Mouse (Mus musculus) C2C12 (cell line): ENCODE data around the gene Pgam5. TPM values are rescaled to one million over a fixed set of nuclear protein-coding genes. Genes with fewer than 3 reads are reported as not detected.

ENCODE experiments used
- H3K27me3 ChIP-seq: one replicate; pipeline ENCODE4 v1.6.1; 2011; ENCODE audit not compliant: control insufficient read depth, insufficient read depth, insufficient read length
- H3K36me3 ChIP-seq: one replicate; pipeline ENCODE4 v1.6.1; 2011; ENCODE audit not compliant: control insufficient read depth, insufficient read depth
- H3K4me3 ChIP-seq: one replicate; pipeline ENCODE4 v1.5.1; 2011; ENCODE audit warnings: mild to moderate bottlenecking, control low read depth; ENCODE audit not compliant: poor library complexity, insufficient read depth, severe bottlenecking
- H3K79me2 ChIP-seq: one replicate; pipeline ENCODE4 v1.6.1; 2011; ENCODE audit not compliant: control insufficient read depth, insufficient read depth
- H3K79me3 ChIP-seq: one replicate; pipeline ENCODE4 v1.6.1; 2011; ENCODE audit warnings: low read depth, control low read depth
- H3ac ChIP-seq: one replicate; pipeline ENCODE3; 2011; ENCODE audit warnings: low read depth; ENCODE audit not compliant: control insufficient read depth, insufficient read length
- CEBPB ChIP-seq: IDR thresholded peaks from one replicate; pipeline ENCODE4 v1.6.1; 2011; ENCODE audit warnings: low read depth, mild to moderate bottlenecking, control low read depth, moderate library complexity
- CTCF ChIP-seq: IDR thresholded peaks from one replicate; pipeline ENCODE4 v1.5.1; 2011; ENCODE audit not compliant: control insufficient read depth, insufficient read depth, insufficient read length
- FOSL1 ChIP-seq: IDR thresholded peaks from one replicate; pipeline ENCODE4 v1.8.0; 2011; ENCODE audit warnings: mild to moderate bottlenecking, low read length; ENCODE audit not compliant: poor library complexity, insufficient read depth, severe bottlenecking
- MAX ChIP-seq: IDR thresholded peaks from one replicate; pipeline ENCODE4 v1.6.1; 2011; ENCODE audit warnings: mild to moderate bottlenecking, control low read depth
- MYOD1 ChIP-seq: IDR thresholded peaks from one replicate; pipeline ENCODE4 v1.6.1; 2011; ENCODE audit warnings: low read depth; ENCODE audit not compliant: control insufficient read depth, insufficient read length
- MYOG ChIP-seq: IDR thresholded peaks from one replicate; pipeline ENCODE4 v1.6.1; 2011; ENCODE audit not compliant: control insufficient read depth, insufficient read length; ENCODE audit errors: extremely low read depth
- USF1 ChIP-seq: IDR thresholded peaks from one replicate; pipeline ENCODE4 v1.6.1; 2011; ENCODE audit warnings: low read depth, mild to moderate bottlenecking, control low read depth, moderate library complexity
- polyA plus RNA-seq: library from polyadenylated mRNA; unstranded; fragments of >200 nt; fragmentation: generic; extraction: Trizol; gene quantifications from one replicate; pipeline ENCODE4 v1.2.1, GENCODE M21; 2012; ENCODE audit warnings: missing spikeins

The Pgam5 gene
- polyA plus RNA-seq, 1 experiment: 52.6 TPM

DNA sequence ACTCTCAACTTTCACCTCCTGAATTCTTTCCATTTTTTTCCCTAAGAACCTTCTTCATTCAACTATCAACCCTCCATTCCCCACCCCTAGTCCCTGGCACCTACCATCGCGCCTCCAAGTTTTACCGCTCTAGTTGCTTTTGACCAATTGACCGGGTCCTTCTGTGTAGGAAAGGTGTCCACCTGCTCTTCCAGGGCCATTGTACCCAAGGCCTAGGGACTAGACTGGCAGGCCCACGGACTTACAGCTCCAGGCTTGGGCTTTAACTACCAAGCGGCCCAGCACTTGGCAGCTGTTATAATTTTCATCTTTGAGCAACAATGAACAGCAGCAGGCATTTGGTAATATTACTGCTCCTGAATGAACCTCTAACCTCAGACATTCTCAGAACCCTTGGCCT is 529 bp upstream of the Pgam5 start:
- Histone ChIP-seq H3K36me3 (peaks cover 26% of the 10 kb centered on the region), H3K4me3 (no peak overlapping the region), H3K27me3 (no peaks in the 10 kb centered on the region), H3K79me3 (peaks cover 35% of the 10 kb centered on the region), H3ac (no peak overlapping the region), H3K79me2 (peaks cover 43% of the 10 kb centered on the region)
- TF ChIP-seq FOSL1 (no peak), MAX (no peak), MYOG (no peak), MYOD1 (no peak), USF1 (no peak), CEBPB (no peak), CTCF (no peak)

GRCm38 (mm10) chr5:110266941-110267340 is 2.8 kb downstream of the Pgam5 start:
- Histone ChIP-seq H3K79me2 (peaks cover 52% of the 10 kb centered on the region), H3K27me3 (no peaks in the 10 kb centered on the region), H3ac (no peak overlapping the region), H3K36me3 (peaks cover 43% of the 10 kb centered on the region), H3K79me3 (peaks cover 39% of the 10 kb centered on the region), H3K4me3 (no peak overlapping the region)
- no peak for TF ChIP-seq MAX
- TF ChIP-seq MYOD1: no peak
- TF ChIP-seq FOSL1: no peak
- no peak for TF ChIP-seq USF1
- TF ChIP-seq CEBPB: no peak
- no peak for TF ChIP-seq MYOG
- no peak for TF ChIP-seq CTCF

GRCm38 (mm10) chr5:110244091-110244490 is 25.6 kb downstream of the Pgam5 start:
- Histone ChIP-seq H3K4me3 (no peak overlapping the region), H3ac (no peak overlapping the region), H3K36me3 (peaks cover 88% of the 10 kb centered on the region), H3K27me3 (no peaks in the 10 kb centered on the region), H3K79me2 (no peaks in the 10 kb centered on the region), H3K79me3 (no peaks in the 10 kb centered on the region)
- TF ChIP-seq MYOD1 (no peak), MYOG (no peak), FOSL1 (no peak), CTCF (no peak), CEBPB (no peak), MAX (no peak), USF1 (no peak)

DNA sequence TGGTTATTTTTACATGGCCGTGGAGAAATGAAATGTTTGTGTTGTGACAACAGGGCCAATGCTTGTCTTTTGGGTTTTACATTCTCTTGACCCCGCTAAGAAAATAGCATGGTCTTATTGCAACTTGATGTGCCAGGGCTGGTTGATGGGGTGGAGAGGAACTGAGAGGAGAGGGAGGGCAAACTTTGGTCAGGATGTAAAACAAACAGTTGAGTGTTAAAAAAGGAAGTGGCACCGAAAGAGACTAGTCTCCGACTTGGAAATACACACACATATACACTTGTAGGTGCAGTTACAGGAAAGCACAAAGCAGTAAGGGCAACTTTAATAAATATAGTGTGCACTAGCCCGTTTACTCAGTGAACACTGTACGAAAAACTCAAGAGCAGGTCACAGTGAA is 37.4 kb downstream of the Pgam5 start:
- Histone ChIP-seq H3K27me3 (no peaks in the 10 kb centered on the region), H3K36me3 (peaks cover 25% of the 10 kb centered on the region), H3K79me3 (peaks cover 29% of the 10 kb centered on the region), H3K79me2 (peaks cover 39% of the 10 kb centered on the region), H3K4me3 (no peak overlapping the region), H3ac (no peak overlapping the region)
- TF ChIP-seq USF1 (no peak), CEBPB (no peak), MYOD1 (no peak), CTCF (no peak), MAX (no peak), FOSL1 (no peak), MYOG (no peak)

- no peak overlapping the region for H3ac ChIP-seq
- H3K79me3 ChIP-seq: peaks cover 29% of the 10 kb centered on the region
- peak overlapping the region; percentile 75 for H3K4me3 ChIP-seq
- no peaks in the 10 kb centered on the region for H3K27me3 ChIP-seq
- peaks cover 39% of the 10 kb centered on the region for H3K79me2 ChIP-seq
- no peak for TF ChIP-seq CTCF
- no peak for TF ChIP-seq FOSL1
- TF ChIP-seq MAX: no peak
- TF ChIP-seq MYOD1: no peak
- no peak for TF ChIP-seq USF1
- TF ChIP-seq CEBPB: no peak
- TF ChIP-seq MYOG: no peak
- peaks cover 26% of the 10 kb centered on the region for H3K36me3 ChIP-seq
Observed at GRCm38 (mm10) chr5:110231638-110232037, 38.1 kb downstream of the Pgam5 start.

GRCm38 (mm10) chr5:110230780-110231461 is 38.8 kb downstream of the Pgam5 start, which contains the start of gene Ankle2:
Gene Ankle2 (plus strand): TSS chr5:110231004.
- Histone ChIP-seq H3ac (peak within 1 kb of the TSS; percentile 98), H3K4me3 (peak within 1 kb of the TSS; percentile 75), H3K27me3 (no peaks in the 10 kb centered on the region), H3K36me3 (peaks cover 21% of the 10 kb centered on the region), H3K79me3 (peaks cover 29% of the 10 kb centered on the region), H3K79me2 (peaks cover 39% of the 10 kb centered on the region)
- no peak for TF ChIP-seq MYOG
- peak; percentile 99 for TF ChIP-seq MAX
- no peak for TF ChIP-seq USF1
